In genomic region chr19:44517996-44518768, GRCm38 (mm10) we compare ENCODE assay signal across 12 mouse cellular contexts. TPM values are rescaled to one million over a fixed set of nuclear protein-coding genes. Genes with fewer than 3 reads are reported as not detected.
A peak's percentile ranks its signal among the peaks of the same experiment; 100 is the strongest.
DNase-seq lines count a peak whose midpoint lies in the region; ATAC-seq and TF ChIP-seq lines count a peak whose summit lies in the region.
"Had no signal": no experiment of that assay in that cellular context is flagged by ENCODE, and none has a peak within 500 bp of the region (broad histone marks: within the 10 kb centered on the region; RNA-seq: fewer than 3 reads in every experiment).

No protein-coding gene starts in this region.

- DNase-seq in adrenal gland, postnatal 14 days, result peak; percentile 49
- no peak for DNase-seq in adrenal gland, adult 2 months
- peak; percentile 26 for DNase-seq in kidney, adult 11 months
- no peak for DNase-seq in kidney, adult 18-20 months
- peak; percentile 14 to 66 for DNase-seq in kidney, postnatal 25 days
- no peak for DNase-seq in layer of hippocampus, postnatal 36 days

- ATAC-seq in activated CD4-positive, CD25-positive, alpha-beta regulatory T cell, adult 4 months, result no peak

- no peak overlapping the region for H3K27ac ChIP-seq in ES-Bruce4 (ENCODE audit: insufficient read depth, low read length)
- H3K27ac ChIP-seq: lung, embryonic 15.5 days had no signal

- TF ChIP-seq POLR2A in ES-Bruce4 (IDR thresholded peaks at IDR 0.05; ENCODE audit: insufficient read depth, low read length), result no peak

- H3K4me1 ChIP-seq in ES-Bruce4 (ENCODE audit: control insufficient read depth, insufficient read depth, low read length), result no peaks in the 10 kb centered on the region

- no peak for TF ChIP-seq EP300 in ES-Bruce4 (IDR thresholded peaks at IDR 0.05; ENCODE audit: insufficient read depth, low read depth, low read length)

- TF ChIP-seq CTCF in ES-Bruce4 (IDR thresholded peaks at IDR 0.05; ENCODE audit: low read depth, low read length), result peak; percentile 55

- H3K36me3 ChIP-seq in ES-Bruce4 (ENCODE audit: control insufficient read depth, insufficient read depth, low read length, poor library complexity, severe bottlenecking), result no peaks in the 10 kb centered on the region
- H3K36me3 ChIP-seq: lung, embryonic 15.5 days had no signal

- peaks cover 4% of the 10 kb centered on the region; the same call in 1 of the 2 replicates for H3K9me3 ChIP-seq in ES-Bruce4 (replicated peaks; ENCODE audit: control insufficient read depth, insufficient read depth, low read length, poor library complexity, severe bottlenecking)
- H3K9me3 ChIP-seq: lung, embryonic 15.5 days had no signal

- no peak overlapping the region for H3K4me3 ChIP-seq in ES-Bruce4 (ENCODE audit: low read depth, low read length)
- H3K4me3 ChIP-seq: lung, embryonic 15.5 days had no signal

- no peak overlapping the region for H3K9ac ChIP-seq in ES-Bruce4 (ENCODE audit: low read depth, poor library complexity, severe bottlenecking)
- H3K9ac ChIP-seq: lung, embryonic 15.5 days had no signal

- H3K27me3 ChIP-seq in ES-Bruce4 (ENCODE audit: control insufficient read depth, insufficient read depth, low read length, poor library complexity, severe bottlenecking), result 0 out of 2 replicates have a peak, but pooled peaks cover 4% of the 10 kb centered on the region

RNA-seq across cellular contexts. Expression of gene Wnt8b, which starts 24.9 kb away (rescaled TPM):
- total RNA-seq in adrenal gland, postnatal 14 days (2021), result 0.11 and 0.19 TPM in 2 replicates
- under 1 TPM; 0.12 to 0.17 TPM for total RNA-seq in adrenal gland, adult 2 months (2021)
- 0.02 and 0.11 TPM in 2 replicates for polyA plus RNA-seq in adrenal gland, adult 2 months (2012; rRNA removed)
- not detected in 2 replicates for polyA plus RNA-seq in ES-Bruce4 (2011; ENCODE audit: insufficient read depth, insufficient read length, low read depth, missing spikeins)
- not detected for polyA plus RNA-seq in activated CD4-positive, CD25-positive, alpha-beta regulatory T cell, adult 4 months (2017; shearing (Covaris generic))
- total RNA-seq in layer of hippocampus, postnatal 36 days (2021), result not detected
- total RNA-seq: granulocyte monocyte progenitor cell, adult 5-6 weeks; left cerebral cortex, postnatal 14 days had no signal
- polyA plus RNA-seq: lung, embryonic 15.5 days; urinary bladder, adult 2 months had no signal

RNA-seq across cellular contexts. Expression of gene Sec31b, which starts 27.5 kb away (rescaled TPM):
- 3.4 and 5.2 TPM in 2 replicates for total RNA-seq in adrenal gland, postnatal 14 days (2021)
- total RNA-seq in adrenal gland, adult 2 months (2021), result 1 to 10 TPM; 3.4 to 4.8 TPM
- 11.6 and 12.8 TPM in 2 replicates for polyA plus RNA-seq in adrenal gland, adult 2 months (2012; rRNA removed)
- polyA plus RNA-seq in ES-Bruce4 (2011; ENCODE audit: insufficient read depth, insufficient read length, low read depth, missing spikeins), result 1.8 and 2.1 TPM in 2 replicates
- polyA plus RNA-seq in activated CD4-positive, CD25-positive, alpha-beta regulatory T cell, adult 4 months (2017; shearing (Covaris generic)), result 1 to 10 TPM in 1 of 2 experiments, under 1 TPM in 1; 0.62 to 1.5 TPM
- under 1 TPM; 0.07 to 0.33 TPM for total RNA-seq in layer of hippocampus, postnatal 36 days (2021)

RNA-seq across cellular contexts. Expression of gene Gm20538, which starts 34.4 kb away (rescaled TPM):
- total RNA-seq in adrenal gland, postnatal 14 days (2021), result not detected in 2 replicates
- total RNA-seq in adrenal gland, adult 2 months (2021), result not detected
- not detected in 2 replicates for polyA plus RNA-seq in adrenal gland, adult 2 months (2012; rRNA removed)
- not detected in 2 replicates for polyA plus RNA-seq in ES-Bruce4 (2011; ENCODE audit: insufficient read depth, insufficient read length, low read depth, missing spikeins)
- 1 to 10 TPM in 1 of 2 experiments, not detected in 1; 2.1 TPM for polyA plus RNA-seq in activated CD4-positive, CD25-positive, alpha-beta regulatory T cell, adult 4 months (2017; shearing (Covaris generic))
- not detected for total RNA-seq in layer of hippocampus, postnatal 36 days (2021)
- total RNA-seq: granulocyte monocyte progenitor cell, adult 5-6 weeks; left cerebral cortex, postnatal 14 days had no signal
- polyA plus RNA-seq: lung, embryonic 15.5 days; urinary bladder, adult 2 months had no signal

RNA-seq across cellular contexts. Expression of gene Ndufb8, which starts 37.1 kb away (rescaled TPM):
- 943 and 1,009 TPM in 2 replicates for total RNA-seq in adrenal gland, postnatal 14 days (2021)
- total RNA-seq in adrenal gland, adult 2 months (2021), result 100 to 1,000 TPM; 747 TPM
- polyA plus RNA-seq in adrenal gland, adult 2 months (2012; rRNA removed), result 554 and 568 TPM in 2 replicates
- 181 and 191 TPM in 2 replicates for polyA plus RNA-seq in ES-Bruce4 (2011; ENCODE audit: insufficient read depth, insufficient read length, low read depth, missing spikeins)
- polyA plus RNA-seq in activated CD4-positive, CD25-positive, alpha-beta regulatory T cell, adult 4 months (2017; shearing (Covaris generic)), result 100 to 1,000 TPM; 300 to 321 TPM
- total RNA-seq in layer of hippocampus, postnatal 36 days (2021), result 100 to 1,000 TPM; 368 to 394 TPM

RNA-seq across cellular contexts. Expression of gene Hif1an, which starts 44.5 kb away (rescaled TPM):
- total RNA-seq in adrenal gland, postnatal 14 days (2021), result 27.4 and 31.2 TPM in 2 replicates
- total RNA-seq in adrenal gland, adult 2 months (2021), result 10 to 100 TPM; 21.2 to 25.7 TPM
- polyA plus RNA-seq in adrenal gland, adult 2 months (2012; rRNA removed), result 7.3 and 10.6 TPM in 2 replicates
- polyA plus RNA-seq in ES-Bruce4 (2011; ENCODE audit: insufficient read depth, insufficient read length, low read depth, missing spikeins), result 26.7 and 29.6 TPM in 2 replicates
- 10 to 100 TPM; 18.8 to 23.4 TPM for polyA plus RNA-seq in activated CD4-positive, CD25-positive, alpha-beta regulatory T cell, adult 4 months (2017; shearing (Covaris generic))
- 10 to 100 TPM; 35.1 to 37.1 TPM for total RNA-seq in layer of hippocampus, postnatal 36 days (2021)

Comparison
In these comparisons a context has a peak if more than half of its experiments do, and no peak if none do; other contexts are left out.
1. DNase-seq: peak in adrenal gland, postnatal 14 days (single experiment), kidney, adult 11 months (single experiment) and kidney, postnatal 25 days (2 of 2); none in adrenal gland, adult 2 months (single experiment), kidney, adult 18-20 months (single experiment) and layer of hippocampus, postnatal 36 days (0 of 2).